Mouse (Mus musculus): ENCODE results near the gene 1700016C15Rik.

DNA sequence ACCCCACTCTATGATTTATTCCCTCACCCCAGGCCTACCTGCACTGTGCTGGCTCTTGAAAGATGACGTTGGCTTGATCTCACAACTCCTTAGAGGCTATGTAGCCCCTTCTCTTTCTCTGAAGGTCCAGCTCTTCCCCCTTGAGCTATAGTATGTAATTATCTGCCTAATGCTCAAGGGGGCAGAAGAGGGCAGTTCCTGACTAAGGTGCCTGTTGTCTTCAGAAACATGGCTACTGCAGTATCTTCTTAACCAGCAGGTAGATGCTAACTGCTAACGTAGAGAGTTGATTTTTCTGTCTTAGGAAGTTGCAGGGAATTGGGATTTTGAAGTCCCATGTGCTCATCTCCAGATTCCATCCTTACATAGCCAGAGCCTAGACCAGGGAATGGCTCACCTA lies 24.4 kb upstream of the 1700016C15Rik start:
- TF ChIP-seq CTCF (IDR thresholded peaks at IDR 0.05; ENCODE audit: control insufficient read depth, insufficient read depth, low read length) (no peak), POLR2A (IDR thresholded peaks at IDR 0.05; ENCODE audit: borderline replicate concordance, control insufficient read depth, low read depth, low read length) (no peak)
